Mouse (Mus musculus) natural killer cell, adult 2 months (primary cell): ENCODE results near the gene Tmem200b.
A peak's percentile ranks its signal among the peaks of the same experiment; 100 is the strongest.

ENCODE experiments used
- DNase-seq, 2 experiments: peaks; one replicate each; pipeline ENCODE4 v3.0.0; 2022; ENCODE audit warnings: low spot score in 2 of 2

Tmem200b gene

GRCm38 (mm10) chr4:131910237-131910994 lies 11.2 kb upstream of the Tmem200b start:
- no peak for DNase-seq

- DNase-seq = no peak
Observed at GRCm38 (mm10) chr4:131911521-131911920, 10.1 kb upstream of the Tmem200b start.

GRCm38 (mm10) chr4:131913526-131913925 lies 8.0 kb upstream of the Tmem200b start:
- DNase-seq = no peak

GRCm38 (mm10) chr4:131914046-131914643 lies 7.4 kb upstream of the Tmem200b start:
- DNase-seq = no peak

- no peak for DNase-seq
Observed at GRCm38 (mm10) chr4:131914891-131915469, 6.6 kb upstream of the Tmem200b start.

GRCm38 (mm10) chr4:131915821-131916328 lies 5.7 kb upstream of the Tmem200b start:
- no peak for DNase-seq

GRCm38 (mm10) chr4:131916425-131916824 lies 5.1 kb upstream of the Tmem200b start:
- peak; percentile 56 to 71 for DNase-seq

- DNase-seq = no peak
Observed at GRCm38 (mm10) chr4:131917010-131917555, 4.5 kb upstream of the Tmem200b start.

- DNase-seq = no peak
Observed at GRCm38 (mm10) chr4:131918026-131918533, 3.5 kb upstream of the Tmem200b start.

- DNase-seq = no peak
Observed at GRCm38 (mm10) chr4:131918711-131919500, 2.7 kb upstream of the Tmem200b start.

- DNase-seq = no peak
Observed at GRCm38 (mm10) chr4:131919506-131920140, 1.9 kb upstream of the Tmem200b start.

- no peak for DNase-seq
Observed at GRCm38 (mm10) chr4:131920141-131920594, 1.4 kb upstream of the Tmem200b start.

GRCm38 (mm10) chr4:131920595-131921351 lies 798 bp upstream of the Tmem200b start:
- no peak for DNase-seq

- DNase-seq = no peak
Observed at GRCm38 (mm10) chr4:131922404-131922803, 833 bp downstream of the Tmem200b start.

- no peak for DNase-seq
Observed at GRCm38 (mm10) chr4:131924096-131924810, 2.7 kb downstream of the Tmem200b start.

GRCm38 (mm10) chr4:131929146-131929545 lies 7.6 kb downstream of the Tmem200b start:
- DNase-seq = no peak

GRCm38 (mm10) chr4:131939459-131939858 lies 17.9 kb downstream of the Tmem200b start:
- no peak for DNase-seq

GRCm38 (mm10) chr4:131940846-131941245 lies 19.3 kb downstream of the Tmem200b start:
- DNase-seq = no peak

- DNase-seq = no peak
Observed at GRCm38 (mm10) chr4:131947848-131948247, 26.3 kb downstream of the Tmem200b start.
